Mouse (Mus musculus) thymus, postnatal 10 days (tissue): ENCODE results near the gene Csnk1g1.

ENCODE experiments used
- DNase-seq, 2 experiments: peaks; one replicate each; pipeline ENCODE4 v3.0.0; 2021; ENCODE audit warnings: low spot score in 2 of 2

Gene Csnk1g1

DNA sequence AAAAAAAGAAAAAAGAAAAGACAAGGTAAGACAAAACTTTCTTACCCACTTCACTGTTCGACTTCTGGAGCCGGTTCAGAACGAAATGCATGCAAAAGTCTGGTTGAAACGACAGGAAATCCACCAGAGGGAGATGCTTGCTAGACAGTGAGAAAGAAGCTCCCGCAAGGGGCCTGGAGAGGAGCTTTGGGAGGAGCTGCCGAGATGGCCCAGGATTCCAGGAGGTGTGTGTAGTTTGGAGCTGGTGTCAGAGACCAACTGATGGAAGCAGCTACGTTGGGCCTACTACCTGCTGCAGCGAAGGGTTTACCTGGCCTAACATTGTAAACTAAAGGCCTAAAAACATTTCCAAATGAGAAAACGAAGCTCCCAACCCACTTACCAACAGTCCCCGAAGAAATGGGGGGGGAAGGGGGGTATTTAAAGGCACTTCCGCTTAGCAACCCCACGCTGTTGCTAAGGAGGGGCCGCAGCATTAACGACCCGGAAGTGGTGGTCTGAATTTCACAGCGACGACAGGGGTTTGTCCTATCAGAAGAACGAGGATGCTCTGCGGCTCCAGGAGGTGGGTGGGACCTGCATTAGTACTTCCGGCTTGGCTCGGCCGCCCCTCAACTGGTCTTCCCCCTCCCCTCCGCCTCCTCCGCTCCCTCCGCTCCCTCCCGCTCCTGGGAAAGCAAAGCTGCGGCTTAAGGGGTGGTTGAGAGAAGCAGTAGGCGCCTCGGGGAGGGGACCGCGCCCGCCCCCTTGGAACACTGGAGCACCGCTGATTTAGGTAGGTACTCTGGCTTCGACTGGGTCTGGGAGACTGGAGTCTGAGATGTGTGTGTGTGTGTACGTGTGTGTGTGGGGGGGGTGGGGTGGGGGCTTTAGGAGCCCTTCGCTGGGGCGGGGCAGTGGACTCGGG lies at the start of gene Csnk1g1, which contains the start of gene Trip4:
Csnk1g1 (plus strand) TSS at position 531 of the 907 bp plus-strand sequence.
Trip4 (minus strand) TSS at position 401 of the 907 bp plus-strand sequence.
- DNase-seq, result peak; percentile 85 to 89

DNA sequence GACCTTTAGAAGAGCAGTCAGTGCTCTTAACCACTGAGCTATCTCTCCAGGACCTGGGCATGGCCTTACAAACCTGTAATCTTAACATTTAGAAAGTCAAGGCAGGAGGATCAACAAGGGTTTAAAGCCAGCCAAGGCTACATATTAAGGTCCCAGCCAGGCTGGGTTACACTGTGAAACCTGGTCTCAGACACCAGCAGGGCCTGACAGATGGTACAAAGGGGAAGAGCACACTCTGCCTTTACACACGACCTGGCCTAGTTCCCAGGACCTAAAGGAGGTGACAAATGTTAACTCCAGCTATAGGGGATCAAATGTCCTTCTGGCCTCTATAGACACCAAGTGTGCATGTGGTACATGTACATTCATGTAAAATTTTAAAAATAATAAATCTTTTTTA lies 49.1 kb upstream of the Csnk1g1 start:
- no peak for DNase-seq

DNA sequence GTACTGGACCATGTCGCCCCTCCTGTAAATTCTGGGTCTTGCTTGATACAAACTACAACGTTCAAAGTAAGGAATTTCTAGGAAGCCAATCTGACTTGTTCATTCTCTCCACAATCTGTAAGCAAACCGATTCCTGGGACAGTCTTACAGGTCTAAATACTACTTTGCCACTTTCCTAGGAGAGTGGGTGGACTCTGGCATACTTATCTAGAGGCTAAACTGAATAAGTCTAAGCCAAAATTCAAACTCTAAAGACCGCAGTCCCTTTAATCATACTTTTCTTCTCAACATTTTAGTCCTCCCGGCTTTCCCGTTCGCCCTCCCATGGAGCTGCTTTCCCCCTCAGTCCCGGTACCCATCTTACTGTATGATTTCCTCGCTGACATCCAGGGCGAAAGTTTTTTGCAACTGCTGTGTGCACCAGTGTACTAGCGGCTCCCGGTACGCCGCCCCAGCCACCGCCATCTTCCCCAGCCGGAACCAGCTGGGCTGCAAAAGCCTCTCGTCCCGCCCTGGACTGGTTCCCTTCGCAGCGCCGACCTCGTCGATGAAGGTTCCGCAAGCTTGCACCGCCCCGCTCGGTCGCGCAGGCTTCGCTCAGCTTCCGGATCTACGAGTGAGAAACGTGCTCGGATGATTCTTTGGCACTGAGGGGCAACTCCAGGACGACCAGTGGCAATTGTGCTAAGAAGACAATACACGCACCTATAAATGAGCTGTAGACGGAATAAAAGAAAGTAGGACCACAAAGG lies 24.0 kb upstream of the Csnk1g1 start:
- DNase-seq, result peak; percentile 81 to 85

DNA sequence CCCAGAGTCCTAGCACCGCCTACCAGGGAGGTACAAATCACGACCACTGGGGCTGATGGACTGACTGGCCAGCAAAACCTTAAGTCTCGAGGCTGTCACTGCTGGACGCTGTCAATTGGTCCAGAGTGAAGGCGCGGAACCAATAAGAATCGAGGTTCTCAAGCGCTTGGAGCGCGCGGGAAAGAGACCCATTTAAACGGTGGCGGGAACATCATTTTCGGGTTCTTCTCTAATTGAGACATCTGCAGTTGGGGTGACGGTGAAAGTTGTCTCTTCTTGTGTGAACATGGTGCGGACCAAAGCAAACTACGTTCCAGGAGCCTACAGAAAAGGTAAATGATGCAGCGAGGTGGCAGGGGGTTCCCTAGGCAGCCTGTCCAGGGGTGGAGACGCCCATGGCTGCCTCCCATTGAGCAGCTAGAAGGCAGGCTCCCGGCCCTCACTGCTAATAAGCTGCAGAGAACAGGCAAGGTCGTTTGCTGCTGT lies 18.5 kb upstream of the Csnk1g1 start, which contains the start of gene Pclaf:
Pclaf (plus strand) TSS at position 95 of the 486 bp plus-strand sequence.
- peak; percentile 63 for DNase-seq

DNA sequence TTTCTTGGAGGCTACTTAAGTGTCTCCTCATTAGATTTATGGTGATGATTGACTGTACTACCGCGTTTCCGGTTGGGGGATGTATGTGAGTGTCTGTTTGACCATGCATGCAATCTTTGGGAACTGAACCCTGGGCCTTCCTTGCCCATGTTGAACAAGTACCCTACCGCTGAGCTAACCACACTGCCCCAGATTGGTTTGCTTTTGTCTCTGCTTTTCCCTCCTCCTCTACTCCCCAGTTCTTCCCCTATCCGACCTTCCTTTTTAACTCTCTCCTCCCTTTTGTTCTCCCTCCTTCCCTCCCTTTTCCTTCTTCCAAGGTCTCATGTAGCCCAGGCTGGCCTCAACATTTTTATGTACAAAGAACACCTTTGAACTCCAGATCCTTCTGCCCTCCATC lies 17.6 kb upstream of the Csnk1g1 start:
- DNase-seq, result no peak

DNA sequence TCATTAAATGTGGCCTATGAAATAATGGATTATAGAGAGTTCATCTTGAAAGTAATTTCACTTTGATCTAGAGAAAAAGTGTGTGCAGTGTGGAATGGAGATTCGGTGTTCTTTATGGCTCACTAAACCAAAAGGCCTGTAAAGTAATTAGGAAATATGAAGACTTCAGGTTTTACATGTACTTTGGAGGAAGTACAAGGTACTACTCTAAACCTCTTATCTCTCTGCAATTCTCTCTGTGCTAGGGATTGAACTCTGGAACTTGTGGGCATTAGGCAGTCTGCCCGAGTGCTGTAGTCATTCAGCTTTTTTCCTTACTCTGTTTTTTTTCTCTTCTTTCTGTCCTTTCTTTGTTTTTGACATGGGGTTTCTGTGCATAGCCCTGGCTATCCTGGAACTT lies 11.7 kb upstream of the Csnk1g1 start:
- DNase-seq, result no peak

DNA sequence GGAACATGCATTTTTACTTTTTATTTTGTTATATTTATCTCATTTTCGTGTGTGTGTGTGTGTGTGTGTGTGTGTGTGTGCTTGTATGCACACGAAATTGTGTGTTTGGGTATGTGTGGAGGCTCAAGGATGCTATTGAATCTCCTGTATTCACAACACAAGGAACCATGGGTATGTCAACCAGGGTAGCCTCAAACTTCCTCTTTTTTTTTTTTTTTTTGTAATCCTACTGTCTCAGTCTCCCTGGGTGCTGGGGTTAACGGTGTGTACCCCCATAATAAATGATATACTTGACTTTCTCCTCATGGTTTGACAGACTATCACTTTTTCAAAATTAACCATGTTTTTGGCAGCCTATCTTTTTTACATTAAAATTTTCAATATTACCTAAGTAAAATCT lies 5.8 kb upstream of the Csnk1g1 start:
- DNase-seq, result no peak

DNA sequence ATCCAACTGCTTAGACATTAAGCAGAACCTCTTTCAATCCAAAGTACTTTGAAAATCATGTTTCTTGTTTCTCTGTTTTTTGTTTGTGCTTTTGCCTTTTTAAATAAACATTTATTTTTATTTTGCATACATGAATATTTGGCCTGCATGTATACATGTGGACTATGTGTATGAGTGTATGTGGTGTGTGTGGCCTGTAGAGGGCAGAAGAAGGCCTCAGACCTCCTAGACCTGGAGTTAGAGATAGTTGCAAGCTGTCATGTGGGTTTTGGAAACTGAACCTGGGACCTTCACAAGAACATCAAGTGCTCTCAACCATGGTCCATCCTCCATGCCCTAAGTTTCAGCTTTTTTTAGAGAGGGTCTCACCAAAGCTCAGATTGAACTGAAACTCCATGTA lies 5.3 kb upstream of the Csnk1g1 start:
- DNase-seq, result no peak

DNA sequence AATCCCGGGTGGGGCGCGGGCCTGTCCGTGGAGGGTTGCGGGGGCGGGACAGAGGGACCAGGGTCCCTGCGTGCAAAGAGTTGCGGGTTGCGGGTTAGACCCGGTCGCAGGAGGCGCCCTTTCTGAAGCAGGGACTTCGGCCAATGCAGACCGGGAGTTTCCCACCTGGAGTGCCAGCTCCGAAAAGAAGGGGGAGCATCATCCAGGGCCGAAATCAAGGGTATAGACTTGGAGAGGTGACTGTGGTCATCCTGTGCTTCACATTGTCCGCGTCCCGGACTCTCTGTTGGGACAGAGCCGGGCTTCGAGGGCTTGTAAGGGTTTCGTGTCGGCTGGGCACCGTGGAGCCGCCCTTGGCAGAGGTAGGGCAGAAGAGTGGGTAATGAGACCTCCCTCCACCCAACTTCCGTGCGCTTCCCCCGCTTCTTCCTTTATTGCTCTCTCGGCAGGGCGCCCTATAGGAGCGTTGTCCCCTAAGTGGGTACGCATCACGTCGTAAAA lies 627 bp downstream of the Csnk1g1 start:
- peak; percentile 59 to 68 for DNase-seq

DNA sequence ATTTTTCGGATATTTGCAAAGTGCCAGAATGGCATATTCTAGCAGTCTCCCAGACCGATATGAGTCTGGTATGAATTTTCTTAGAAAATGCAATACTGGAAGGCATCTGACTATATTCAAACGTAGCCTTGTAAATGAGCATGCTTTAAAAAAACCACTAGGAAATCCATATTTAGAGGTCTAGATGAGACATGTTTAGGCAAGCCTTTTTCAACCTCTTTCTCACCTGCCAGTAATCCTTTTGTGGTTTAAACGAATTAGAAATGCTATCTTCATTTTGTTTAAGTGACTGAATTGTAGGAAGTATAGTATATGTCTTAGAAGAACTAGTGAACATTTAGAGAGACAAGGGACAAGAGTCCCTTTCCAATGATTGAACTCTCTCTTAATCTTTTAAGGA lies 1.1 kb downstream of the Csnk1g1 start:
- no peak for DNase-seq

DNA sequence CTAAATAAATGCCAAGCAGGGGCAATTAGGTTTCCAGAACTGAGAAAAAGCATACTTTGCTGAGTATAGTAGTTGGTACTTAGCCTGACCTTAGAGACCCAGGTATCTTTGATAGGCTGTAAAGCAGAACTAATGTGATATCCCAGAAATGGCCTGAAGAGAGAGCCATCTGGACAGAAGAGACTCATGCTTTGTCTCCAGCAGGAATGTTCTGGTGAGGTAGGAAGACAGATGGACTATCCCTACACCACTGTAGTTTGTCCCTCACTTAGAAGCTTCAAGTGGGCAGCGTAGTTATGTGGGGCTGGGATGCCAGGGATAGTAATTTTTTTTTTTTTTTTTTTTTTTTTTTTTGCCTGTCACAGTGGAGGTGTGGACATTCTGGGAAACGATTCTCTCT lies 5.3 kb downstream of the Csnk1g1 start:
- DNase-seq, result no peak

DNA sequence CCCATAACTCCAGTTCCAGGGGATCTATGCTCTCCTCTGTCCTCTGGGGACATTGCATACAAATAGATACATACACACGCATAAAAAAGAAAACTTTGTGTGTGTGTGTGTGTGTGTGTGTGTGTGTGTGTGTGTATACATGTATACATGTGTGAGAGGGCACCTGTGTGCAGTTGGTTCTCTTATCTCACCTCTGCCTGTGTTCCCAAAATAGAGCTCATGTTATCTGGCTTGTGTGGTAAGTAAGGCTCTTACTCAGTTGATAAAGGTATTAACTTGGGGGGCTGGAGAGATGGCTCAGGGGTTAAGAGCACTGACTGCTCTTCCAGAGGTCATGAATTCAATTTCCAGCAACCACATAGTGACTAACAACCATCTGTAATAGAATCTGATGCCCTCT lies 8.3 kb downstream of the Csnk1g1 start:
- no peak for DNase-seq

DNA sequence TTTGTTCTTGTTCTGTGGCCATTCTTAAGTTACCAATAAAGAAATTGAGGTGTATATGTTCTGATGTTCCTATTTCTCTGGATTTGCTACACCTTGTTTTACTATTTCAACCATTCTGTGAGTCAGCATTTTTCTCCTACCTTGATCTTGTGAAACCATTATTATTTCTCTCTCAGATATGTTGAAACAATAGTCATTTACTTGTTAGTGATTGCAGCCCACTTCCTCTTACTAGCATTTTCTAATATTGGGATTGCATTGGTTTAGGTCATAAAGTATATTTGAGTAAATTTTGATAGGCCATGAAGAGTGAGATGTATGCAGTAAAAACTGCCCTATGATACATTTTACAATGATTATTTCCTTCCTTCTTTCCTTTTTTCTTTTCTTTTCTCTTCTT lies 19.7 kb downstream of the Csnk1g1 start:
- no peak for DNase-seq

DNA sequence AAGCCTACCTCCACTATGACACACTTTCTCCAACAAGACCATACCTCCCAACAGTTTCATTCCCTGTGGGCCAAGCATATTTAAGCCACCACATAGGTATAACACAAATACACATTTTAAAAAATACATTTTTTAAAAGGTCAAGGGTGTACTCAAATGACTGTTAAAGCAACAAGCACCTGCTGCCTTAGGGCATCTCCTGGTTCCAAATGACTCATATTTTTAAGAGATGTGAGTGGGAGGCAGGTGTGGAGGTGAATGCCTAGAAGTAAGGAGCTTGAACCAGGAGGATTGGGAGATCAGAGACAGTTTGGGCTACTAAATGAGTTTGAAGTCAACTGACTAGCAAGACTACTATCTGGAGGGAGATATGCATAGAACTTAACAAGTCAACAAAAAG lies 21.1 kb downstream of the Csnk1g1 start:
- DNase-seq, result no peak

DNA sequence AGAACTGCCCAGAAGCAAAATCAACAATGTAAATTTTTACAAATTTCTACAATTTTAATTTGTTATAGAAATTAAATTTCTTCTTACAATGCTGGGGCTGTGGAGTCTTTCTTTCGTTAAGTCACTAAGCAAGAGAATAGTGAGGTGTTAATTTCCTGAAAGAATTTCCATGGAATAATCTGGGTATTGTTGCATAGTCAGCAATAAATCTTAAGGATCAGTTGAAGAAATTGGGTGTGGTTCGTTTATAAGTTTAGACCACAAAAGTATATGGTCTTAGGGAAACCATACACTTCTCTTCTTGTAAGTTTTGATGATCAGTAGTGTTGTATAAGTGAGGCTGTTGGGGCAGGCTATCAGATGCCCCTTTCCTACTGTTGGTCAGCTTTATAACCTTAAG lies 28.8 kb downstream of the Csnk1g1 start:
- no peak for DNase-seq

DNA sequence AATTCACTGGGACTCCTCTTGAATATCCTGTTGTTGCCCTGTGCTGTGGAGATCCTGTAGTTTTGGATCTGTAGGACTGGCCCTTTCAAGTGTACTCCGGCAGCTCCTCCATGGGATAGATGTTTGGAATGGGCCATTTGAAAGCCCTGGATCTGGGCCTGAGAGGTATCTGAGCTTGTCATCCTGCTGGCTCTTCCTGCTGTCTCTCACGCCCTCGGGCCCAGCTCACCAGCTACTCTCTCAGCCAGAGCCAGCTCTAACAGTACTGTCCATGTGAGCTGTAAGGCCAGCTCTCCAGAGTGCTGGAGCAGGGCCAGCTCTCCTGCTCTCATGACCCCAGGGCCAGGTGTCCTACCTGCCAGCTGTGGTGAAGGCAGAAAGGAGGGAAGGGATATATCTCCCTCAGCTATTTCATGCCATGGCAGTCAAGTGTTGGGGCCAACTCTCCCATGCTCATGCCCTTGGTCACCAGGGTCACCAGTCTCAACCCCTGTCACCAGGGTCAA lies 42.4 kb downstream of the Csnk1g1 start:
- DNase-seq, result no peak

DNA sequence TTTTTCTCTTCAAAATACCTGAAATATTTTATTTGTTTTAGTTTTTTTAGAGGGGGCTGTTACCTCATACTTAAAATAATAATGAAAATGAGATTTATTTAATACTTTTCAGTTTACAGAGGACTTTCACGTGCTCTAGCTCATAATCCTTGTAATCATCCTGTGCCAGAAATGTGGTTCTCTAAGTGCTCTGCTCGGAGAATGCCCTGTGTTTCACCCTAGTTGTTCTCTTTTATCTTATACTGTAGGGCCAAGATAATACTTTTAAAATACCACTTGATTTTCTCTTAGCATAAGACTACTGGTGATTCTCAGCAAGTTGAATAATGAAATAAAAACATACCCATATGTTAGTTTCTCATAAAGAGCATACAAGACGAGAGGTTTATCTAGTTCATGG lies 61.3 kb downstream of the Csnk1g1 start:
- no peak for DNase-seq

DNA sequence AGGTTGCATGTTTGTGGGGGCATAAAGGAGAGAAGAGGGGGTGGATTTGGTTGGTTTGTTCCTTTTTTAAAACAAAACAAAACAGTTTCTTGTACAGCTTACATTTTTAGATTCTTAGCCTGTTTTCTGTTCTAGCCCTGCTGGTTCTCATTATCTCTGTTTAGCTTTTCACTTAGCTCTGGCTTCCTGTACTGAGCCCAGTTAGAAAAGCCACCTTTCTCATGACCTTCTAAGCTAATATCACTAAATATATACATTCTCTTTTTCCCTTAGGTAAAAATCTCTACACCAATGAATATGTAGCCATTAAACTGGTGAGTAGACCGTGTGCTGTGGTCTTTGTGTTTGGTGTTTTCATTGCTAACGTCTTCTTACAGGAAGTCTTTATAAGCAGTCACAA lies 64.5 kb downstream of the Csnk1g1 start:
- no peak for DNase-seq

DNA sequence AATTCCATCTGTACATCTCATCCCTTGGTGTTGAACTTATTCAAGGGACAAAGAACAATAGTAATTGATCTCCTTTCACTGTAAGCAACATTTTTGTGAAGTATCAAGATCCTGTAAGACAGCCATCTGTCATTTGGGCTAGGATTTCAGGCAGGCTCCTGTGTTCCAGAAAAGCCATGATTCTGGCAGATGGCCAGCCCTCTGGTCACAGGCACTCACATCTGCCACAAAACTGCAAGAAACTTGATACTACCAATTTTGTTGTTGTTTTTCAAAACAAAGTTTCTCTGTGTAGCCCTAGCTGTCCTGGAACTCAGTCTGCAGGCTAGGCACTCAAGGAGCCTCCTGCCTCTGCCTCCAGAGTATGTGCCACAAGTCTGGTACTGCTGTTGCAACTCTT lies 67.2 kb downstream of the Csnk1g1 start:
- no peak for DNase-seq

DNA sequence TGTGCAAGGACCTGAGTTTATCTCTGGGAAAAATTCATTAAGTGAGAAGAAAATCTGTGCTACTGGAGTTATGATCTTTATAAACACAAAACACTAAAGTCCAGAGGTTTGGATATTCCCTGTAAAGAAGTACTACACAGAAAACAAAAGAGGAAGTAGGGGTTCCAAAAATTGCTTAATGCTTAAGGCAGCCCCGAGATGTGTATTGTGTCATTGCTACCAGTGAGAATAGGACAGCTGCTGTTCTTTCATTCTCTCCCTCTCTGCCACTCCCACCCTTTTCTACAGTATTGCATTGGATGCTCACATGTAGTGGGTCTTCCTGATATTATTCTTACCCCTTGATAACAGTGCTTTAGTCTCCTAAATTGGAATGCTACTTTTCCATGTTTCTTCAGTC lies 74.1 kb downstream of the Csnk1g1 start:
- DNase-seq, result no peak

DNA sequence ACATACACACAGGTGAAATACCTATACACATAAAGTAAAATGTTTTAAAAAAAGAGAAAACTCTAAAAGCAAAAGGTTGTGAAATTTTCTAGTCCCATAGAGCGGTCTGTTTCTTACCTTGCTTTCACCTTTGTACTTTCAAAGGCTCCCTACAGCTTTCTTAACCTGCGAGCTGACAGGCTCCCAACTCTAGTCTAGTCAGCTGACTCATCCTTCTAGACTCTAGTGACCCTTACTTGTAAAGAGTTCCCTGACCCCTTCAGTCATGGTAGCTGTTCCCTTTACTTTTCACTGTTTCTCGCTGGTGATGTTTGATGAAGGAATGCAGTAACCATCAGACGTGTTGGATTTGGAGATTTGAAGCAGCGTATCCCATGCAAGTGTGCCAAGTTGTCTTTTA lies 78.3 kb downstream of the Csnk1g1 start:
- no peak for DNase-seq
